In genomic region chr17:29383923-29384322, GRCm38 (mm10) we compare ENCODE assay signal across 21 mouse cellular contexts. TPM values are rescaled to one million over a fixed set of nuclear protein-coding genes. Genes with fewer than 3 reads are reported as not detected.
DNase-seq lines count a peak whose midpoint lies in the region; ATAC-seq lines count a peak whose summit lies in the region.
"Had no signal": no experiment of that assay in that cellular context is flagged by ENCODE, and none has a peak within 500 bp of the region (broad histone marks: within the 10 kb centered on the region; RNA-seq: fewer than 3 reads in every experiment).

No protein-coding gene starts in this region.

- no peaks in the 10 kb centered on the region for H3K36me3 ChIP-seq in liver, embryonic 16.5 days (ENCODE audit: control insufficient read depth, insufficient read depth)
- no peaks in the 10 kb centered on the region for H3K36me3 ChIP-seq in intestine, embryonic 16.5 days (ENCODE audit: control insufficient read depth, insufficient read depth, low read length)
- H3K36me3 ChIP-seq: embryonic facial prominence, embryonic 12.5 days; forebrain, embryonic 15.5 days; G1E; heart, embryonic 10.5 days; hindbrain, embryonic 13.5 days had no signal

- H3K4me3 ChIP-seq in liver, embryonic 16.5 days (ENCODE audit: low read depth, low read length) = no peak overlapping the region
- H3K4me3 ChIP-seq in intestine, embryonic 16.5 days (ENCODE audit: low read length) = no peak overlapping the region
- H3K4me3 ChIP-seq: embryonic facial prominence, embryonic 12.5 days; forebrain, embryonic 15.5 days; heart, embryonic 10.5 days; hindbrain, embryonic 13.5 days had no signal

- H3K4me2 ChIP-seq in liver, embryonic 16.5 days (ENCODE audit: low read depth, low read length) = no peak overlapping the region
- no peak overlapping the region for H3K4me2 ChIP-seq in intestine, embryonic 16.5 days (ENCODE audit: low read depth, low read length)
- H3K4me2 ChIP-seq: embryonic facial prominence, embryonic 12.5 days; forebrain, embryonic 15.5 days; hindbrain, embryonic 13.5 days had no signal

- peak; percentile 92 to 94 for DNase-seq in adrenal gland, adult (ENCODE audit: inconsistent age in 2 of 2, low spot score in 1 of 2)
- DNase-seq in adrenal gland, postnatal 4 days (ENCODE audit: low spot score in 2 of 2) = no peak
- DNase-seq in adrenal gland, adult 18-20 months (ENCODE audit: low spot score in 2 of 2) = peak; percentile 55 to 73
- DNase-seq in adrenal gland, postnatal 14 days = peak; percentile 85
- DNase-seq in right cerebral cortex, adult 2 months (ENCODE audit: low spot score in 2 of 2) = no peak
- DNase-seq: B cell, adult 2 months; cerebellum, adult 11-12 months; cerebellum, adult 9-10 months; cerebellum, postnatal 25 days; heart, adult 18-20 months; heart, postnatal 10 days; heart, postnatal 4 days had no signal

- no peak overlapping the region for H3K9ac ChIP-seq in liver, embryonic 16.5 days (ENCODE audit: low read depth, low read length)
- no peak overlapping the region for H3K9ac ChIP-seq in intestine, embryonic 16.5 days (ENCODE audit: low read depth, low read length)
- H3K9ac ChIP-seq: embryonic facial prominence, embryonic 12.5 days; forebrain, embryonic 15.5 days; hindbrain, embryonic 13.5 days had no signal

- 64% methylated on average over 9 of the region's 9 CpGs for WGBS in liver, embryonic 16.5 days (ENCODE audit: insufficient replicate concordance)
- 70% methylated on average over 9 of the region's 9 CpGs for WGBS in intestine, embryonic 16.5 days

- H3K27me3 ChIP-seq in liver, embryonic 16.5 days (ENCODE audit: control insufficient read depth, insufficient read depth, low read depth, low read length) = no peaks in the 10 kb centered on the region
- H3K27me3 ChIP-seq in intestine, embryonic 16.5 days (replicated peaks; ENCODE audit: control insufficient read depth, insufficient read depth, low read length) = no peaks in the 10 kb centered on the region
- H3K27me3 ChIP-seq: embryonic facial prominence, embryonic 12.5 days; forebrain, embryonic 15.5 days; hindbrain, embryonic 13.5 days had no signal

- no peak for ATAC-seq in liver, embryonic 16.5 days (ENCODE audit: low read depth)
- ATAC-seq in intestine, embryonic 16.5 days = no peak
- ATAC-seq: CD4-positive, CD25-positive, alpha-beta regulatory T cell, adult 4 months; forebrain, embryonic 15.5 days; hindbrain, postnatal 0 days had no signal

- no peaks in the 10 kb centered on the region for H3K9me3 ChIP-seq in liver, embryonic 16.5 days (replicated peaks; ENCODE audit: control insufficient read depth, low read length)
- no peaks in the 10 kb centered on the region for H3K9me3 ChIP-seq in intestine, embryonic 16.5 days (ENCODE audit: control insufficient read depth, low read length)
- H3K9me3 ChIP-seq: embryonic facial prominence, embryonic 12.5 days; forebrain, embryonic 15.5 days; G1E; heart, embryonic 10.5 days; hindbrain, embryonic 13.5 days had no signal

- H3K27ac ChIP-seq in liver, embryonic 16.5 days (ENCODE audit: low read length) = peak overlapping the region; percentile 45; the same call in 1 of the 2 replicates
- no peak overlapping the region for H3K27ac ChIP-seq in intestine, embryonic 16.5 days (ENCODE audit: low read length)
- H3K27ac ChIP-seq: embryonic facial prominence, embryonic 12.5 days; forebrain, embryonic 15.5 days; heart, embryonic 10.5 days; hindbrain, embryonic 13.5 days; hindbrain, postnatal 0 days had no signal

- no peaks in the 10 kb centered on the region; the same call in 1 of the 2 replicates for H3K4me1 ChIP-seq in liver, embryonic 16.5 days (ENCODE audit: control insufficient read depth, low read depth, low read length)
- H3K4me1 ChIP-seq in intestine, embryonic 16.5 days (ENCODE audit: control insufficient read depth, insufficient read depth, low read length) = peaks cover 5% of the 10 kb centered on the region; the same call in 1 of the 2 replicates
- H3K4me1 ChIP-seq: embryonic facial prominence, embryonic 12.5 days had no signal

RNA-seq across cellular contexts. Expression of gene Fgd2, which starts 23.2 kb away (rescaled TPM):
- total RNA-seq in adrenal gland, postnatal 4 days (2021) = 1 to 10 TPM; 5.6 to 6.5 TPM
- 1 to 10 TPM; 3.7 to 9.5 TPM for total RNA-seq in adrenal gland, adult 18-20 months (2021)
- 2.2 and 11.5 TPM in 2 replicates for total RNA-seq in adrenal gland, postnatal 14 days (2021)
- polyA plus RNA-seq in liver, embryonic 16.5 days (2015; fragmentation: Nextera tagmentation; extraction: Ambion mirVana) = 7.7 and 8.1 TPM in 2 replicates
- polyA plus RNA-seq in intestine, embryonic 16.5 days (2015; fragmentation: Nextera tagmentation; extraction: Ambion mirVana) = 9.8 and 11.5 TPM in 2 replicates

RNA-seq across cellular contexts. Expression of gene Mtch1, which starts 36.2 kb away (rescaled TPM):
- 100 to 1,000 TPM; 309 to 341 TPM for total RNA-seq in adrenal gland, postnatal 4 days (2021)
- total RNA-seq in adrenal gland, adult 18-20 months (2021) = 100 to 1,000 TPM; 252 to 293 TPM
- total RNA-seq in adrenal gland, postnatal 14 days (2021) = 300 and 316 TPM in 2 replicates
- polyA plus RNA-seq in liver, embryonic 16.5 days (2015; fragmentation: Nextera tagmentation; extraction: Ambion mirVana) = 33.3 and 48.5 TPM in 2 replicates
- 31.7 and 146 TPM in 2 replicates for polyA plus RNA-seq in intestine, embryonic 16.5 days (2015; fragmentation: Nextera tagmentation; extraction: Ambion mirVana)

Comparison
In these comparisons a context has a peak if more than half of its experiments do, and no peak if none do; other contexts are left out.
1. DNase-seq: peak in adrenal gland, adult (2 of 2), adrenal gland, adult 18-20 months (2 of 2) and adrenal gland, postnatal 14 days (single experiment); none in adrenal gland, postnatal 4 days (0 of 2) and right cerebral cortex, adult 2 months (0 of 2).